Mouse (Mus musculus): ENCODE measurements at regions not wholly inside any gene's neighbourhood (a gene's known extent, or its start where the extent isn't known, plus 50 kb on each side); places are given as distances from the start of the nearest gene placed in this dataset.
"Not testable (repeated sequence)": the region's sequence is repeated elsewhere in the genome, so short reads cannot be mapped to it uniquely, and the experiment has no call there.

GRCm38 (mm10) chr13:44630061-44630460 lies 99.2 kb upstream of the Jarid2 start:
- no peak for DNase-seq

GRCm38 (mm10) chr13:44634616-44635015 lies 94.7 kb upstream of the Jarid2 start:
- DNase-seq: no peak

GRCm38 (mm10) chr13:44635221-44636007 lies 93.9 kb upstream of the Jarid2 start:
- no peak for DNase-seq

- DNase-seq: no peak
Measured at GRCm38 (mm10) chr13:44636008-44636335, 93.3 kb upstream of the Jarid2 start.

- no peak for DNase-seq
Measured at GRCm38 (mm10) chr13:44642361-44642760, 86.9 kb upstream of the Jarid2 start.

GRCm38 (mm10) chr13:44650052-44650451 lies 79.2 kb upstream of the Jarid2 start:
- no peak for DNase-seq

- DNase-seq: no peak
Measured at GRCm38 (mm10) chr13:44651259-44652238, 77.7 kb upstream of the Jarid2 start.

- no peak for DNase-seq
Measured at GRCm38 (mm10) chr13:44657905-44658414, 71.3 kb upstream of the Jarid2 start.

GRCm38 (mm10) chr13:44659861-44660260 lies 69.4 kb upstream of the Jarid2 start:
- DNase-seq: no peak

GRCm38 (mm10) chr13:44663062-44663461 lies 66.2 kb upstream of the Jarid2 start:
- peak; percentile 2 for DNase-seq

- DNase-seq: no peak
Measured at GRCm38 (mm10) chr13:44663730-44664129, 65.5 kb upstream of the Jarid2 start.

GRCm38 (mm10) chr13:44669761-44670160 lies 59.5 kb upstream of the Jarid2 start:
- DNase-seq: no peak

GRCm38 (mm10) chr13:44673337-44673966 lies 55.8 kb upstream of the Jarid2 start:
- no peak for DNase-seq

GRCm38 (mm10) chr13:44673967-44674357 lies 55.3 kb upstream of the Jarid2 start:
- no peak for DNase-seq

- DNase-seq: no peak
Measured at GRCm38 (mm10) chr13:44674926-44675650, 54.2 kb upstream of the Jarid2 start.

GRCm38 (mm10) chr13:44676041-44676440 lies 53.2 kb upstream of the Jarid2 start:
- DNase-seq: no peak

GRCm38 (mm10) chr13:44678121-44678520 lies 51.2 kb upstream of the Jarid2 start:
- DNase-seq: no peak

- not testable (repeated sequence) for DNase-seq
Measured at GRCm38 (mm10) chr13:44679457-44679856, 49.8 kb upstream of the Jarid2 start.
